Mouse (Mus musculus) thymus, adult 2 months (tissue): ENCODE data around the gene Rhebl1.

Source experiments
- CTCF ChIP-seq: fragments of 200-500 bp; IDR thresholded peaks from 2 replicates; pipeline ENCODE4 v1.5.1; 2012; ENCODE audit warnings: mild to moderate bottlenecking, control low read depth, low read length, moderate library complexity, borderline replicate concordance; ENCODE audit not compliant: control insufficient read depth, poor library complexity, insufficient read depth; ENCODE audit errors: extremely low read depth
- POLR2A ChIP-seq: fragments of 200-500 bp; IDR thresholded peaks from 2 replicates; pipeline ENCODE4 v1.6.1; 2012; ENCODE audit warnings: mild to moderate bottlenecking, low read length, control low read depth, moderate library complexity; ENCODE audit not compliant: control insufficient read depth, poor library complexity, insufficient read depth; ENCODE audit errors: extremely low read depth

GRCm38 (mm10) chr15:98843595-98844223 lies 50.6 kb downstream of the Rhebl1 start:
- TF ChIP-seq POLR2A: no peak
- no peak for TF ChIP-seq CTCF
